Mouse (Mus musculus) spleen, embryonic (tissue): ENCODE data around the gene Echdc3.

Experiments used
- CTCF ChIA-PET: fragments of 350-600 bp; sonication (Branson Sonifier 250); formaldehyde crosslinking; loops from one replicate; lab custom pipeline; 2022; lab: Charles Lee

Gene Echdc3

DNA sequence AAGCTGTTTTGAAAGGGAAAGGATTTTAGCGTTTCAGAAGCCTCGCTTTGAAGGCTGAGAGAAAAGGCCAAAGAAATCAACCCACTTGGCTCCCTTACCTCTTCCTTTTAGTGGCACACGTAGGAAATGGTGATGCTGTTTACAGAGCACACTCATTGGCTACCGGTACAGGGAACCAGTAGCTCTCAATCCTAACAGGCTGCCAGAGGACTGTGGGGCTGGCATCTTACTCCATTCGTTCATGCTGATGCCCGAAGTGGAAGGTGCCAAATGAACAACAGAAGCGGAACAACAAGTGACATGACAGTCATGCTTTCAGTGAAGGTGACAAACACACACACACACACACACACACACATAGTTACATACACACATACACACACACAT is 14.2 kb upstream of the Echdc3 start:
- CTCF ChIA-PET, result no interaction called here

DNA sequence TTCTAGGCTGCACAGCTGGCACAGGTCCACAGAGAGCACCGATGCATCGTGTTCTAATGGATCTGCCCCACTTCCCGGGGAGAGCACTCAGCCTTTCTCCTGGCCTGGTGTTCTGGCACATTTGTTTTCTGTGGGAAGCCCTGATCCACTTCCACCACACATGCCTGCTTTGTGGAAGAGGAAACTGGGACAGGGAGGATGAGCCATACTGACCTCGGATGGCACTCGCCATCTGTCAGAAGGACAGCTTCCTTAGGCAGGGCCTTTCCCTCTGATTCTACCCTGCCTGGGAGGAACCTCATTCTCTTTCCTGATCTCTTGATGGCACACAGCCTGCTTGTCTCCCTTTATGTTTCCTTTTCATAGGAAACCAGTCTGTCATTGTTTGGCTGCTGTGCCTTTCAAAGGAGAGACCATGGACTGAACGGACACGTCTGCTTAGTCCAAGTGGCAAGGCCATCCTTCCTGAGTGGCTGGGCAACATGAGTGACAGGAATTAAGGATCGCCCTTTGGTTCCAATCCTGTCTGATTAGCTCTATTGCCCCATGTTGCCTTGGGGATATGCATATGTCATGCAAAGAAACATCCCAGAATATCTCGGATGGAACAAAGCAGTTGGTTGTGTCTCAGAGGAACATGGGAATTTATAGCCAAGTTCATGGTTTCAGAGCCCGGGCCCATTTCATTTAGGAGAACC is 13.7 kb upstream of the Echdc3 start:
- CTCF ChIA-PET, result no interaction called here

DNA sequence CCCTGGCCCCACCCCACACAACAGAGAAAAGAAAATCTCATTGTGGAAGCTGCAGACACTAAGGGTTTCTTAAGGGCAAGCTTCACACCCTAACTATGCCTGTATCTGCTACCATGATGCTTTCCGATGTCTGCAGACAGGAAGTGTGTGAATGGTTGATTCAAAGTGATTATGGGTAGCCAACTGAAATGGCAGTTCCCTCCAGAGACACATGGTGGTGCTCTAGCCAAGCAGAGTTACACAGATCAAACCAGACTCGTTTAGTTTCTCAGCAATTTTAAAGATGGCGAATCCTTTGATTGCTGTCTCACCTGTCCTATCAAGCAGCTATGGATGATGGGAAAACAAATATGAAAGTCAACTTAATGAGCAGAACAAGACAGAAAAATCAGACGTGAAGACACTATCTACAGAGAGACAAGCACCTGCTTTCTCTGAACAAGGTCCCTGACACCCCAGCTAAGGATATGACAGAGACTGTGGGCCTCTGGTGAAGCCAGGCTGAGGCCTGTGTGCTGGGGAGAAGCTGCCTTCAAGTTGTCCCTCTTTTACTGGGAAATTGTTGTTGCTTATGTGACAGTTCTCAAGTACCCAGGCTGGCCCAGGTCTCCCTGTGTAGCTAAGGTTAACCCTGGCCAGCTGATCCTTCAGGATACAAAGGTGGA is 7.4 kb upstream of the Echdc3 start:
- CTCF ChIA-PET, result interaction anchor here (0.6 to 1.2 kb wide), 5 partner anchors 36 to 249 kb away, joined by 3 read pairs; no protein-coding TSS in a partner anchor

DNA sequence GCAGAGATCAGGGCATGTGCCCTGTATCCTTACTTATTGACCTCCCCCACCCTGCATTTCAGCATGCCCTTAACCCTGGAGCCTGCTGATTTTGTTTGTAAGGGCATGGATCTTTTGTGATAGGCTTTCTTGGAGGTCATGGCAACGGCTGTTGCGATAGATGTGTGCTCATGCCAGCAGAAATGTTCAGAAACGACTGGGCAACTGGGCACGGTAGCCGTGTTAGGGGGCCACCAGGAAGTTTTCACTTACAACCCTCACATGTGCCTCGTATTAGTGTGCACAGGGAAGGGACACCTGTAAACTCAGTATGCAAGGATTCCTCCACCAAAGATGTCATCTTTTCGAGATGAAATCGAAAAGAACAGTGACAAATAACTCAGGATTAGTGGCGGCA is 508 bp downstream of the Echdc3 start:
- CTCF ChIA-PET, result no interaction called here

DNA sequence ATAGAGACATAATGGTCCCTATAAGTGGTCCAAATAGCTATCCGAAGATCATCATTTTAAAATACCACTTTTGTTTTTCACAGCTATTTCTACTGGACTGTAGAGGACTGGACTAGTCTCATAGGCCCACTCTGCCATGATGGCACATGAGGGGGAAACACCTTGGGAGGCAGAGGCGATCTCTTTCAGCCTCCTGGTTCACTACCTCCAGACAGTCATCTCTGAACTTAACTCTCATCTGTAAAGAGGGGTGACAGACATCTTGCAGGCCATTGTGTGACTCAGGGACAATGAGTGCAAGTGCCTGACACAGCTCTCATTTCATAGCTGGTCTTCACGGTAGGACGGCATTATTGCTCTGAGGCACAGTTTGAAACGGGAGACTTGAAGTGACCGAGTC is 2.0 kb downstream of the Echdc3 start:
- CTCF ChIA-PET, result interaction anchor here (0.5 to 1.4 kb wide), 2 partner anchors 50 to 195 kb away, joined by 3 to 6 read pairs; no protein-coding TSS in a partner anchor

DNA sequence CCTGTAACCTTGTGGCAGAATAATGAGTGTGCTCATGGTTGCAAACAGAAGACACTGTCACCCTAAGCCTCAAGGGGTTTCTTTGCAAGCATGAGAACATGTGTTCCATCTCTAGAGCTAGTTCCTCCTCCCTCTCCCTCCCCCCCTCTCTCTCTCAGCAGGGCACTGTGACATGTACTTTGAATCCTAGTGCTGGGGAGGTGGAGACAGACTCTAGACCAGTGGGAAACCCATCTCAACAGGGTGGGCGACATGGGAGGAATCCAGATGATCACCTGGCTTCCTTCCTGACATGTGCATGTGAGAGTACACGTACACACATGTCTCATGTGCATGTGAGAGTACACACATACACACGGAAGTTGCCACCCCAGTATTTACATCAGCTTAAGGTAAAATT is 3.1 kb downstream of the Echdc3 start:
- CTCF ChIA-PET, result no interaction called here

DNA sequence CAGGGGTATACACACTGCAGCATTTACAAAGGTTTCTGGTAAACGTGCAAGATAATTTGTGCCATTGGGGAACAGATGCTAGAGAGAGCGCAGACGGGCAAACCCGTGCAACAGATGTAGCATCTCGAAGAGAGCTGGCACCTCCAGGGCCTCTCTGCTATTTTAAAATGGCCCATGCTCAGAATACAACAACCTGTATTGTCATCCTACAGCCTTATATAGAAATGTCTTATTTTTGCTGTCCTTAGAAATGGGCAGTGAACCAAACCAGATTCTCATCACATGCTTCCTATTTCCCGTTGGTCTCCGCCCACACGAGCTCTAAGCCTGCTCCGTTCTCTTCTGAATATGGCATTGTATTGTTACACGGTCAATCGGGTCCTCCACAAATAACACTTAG is 3.7 kb downstream of the Echdc3 start:
- CTCF ChIA-PET, result interaction anchor here (0.7 kb wide), 1 partner anchor 289 kb away, joined by 7 read pairs; no protein-coding TSS in a partner anchor

DNA sequence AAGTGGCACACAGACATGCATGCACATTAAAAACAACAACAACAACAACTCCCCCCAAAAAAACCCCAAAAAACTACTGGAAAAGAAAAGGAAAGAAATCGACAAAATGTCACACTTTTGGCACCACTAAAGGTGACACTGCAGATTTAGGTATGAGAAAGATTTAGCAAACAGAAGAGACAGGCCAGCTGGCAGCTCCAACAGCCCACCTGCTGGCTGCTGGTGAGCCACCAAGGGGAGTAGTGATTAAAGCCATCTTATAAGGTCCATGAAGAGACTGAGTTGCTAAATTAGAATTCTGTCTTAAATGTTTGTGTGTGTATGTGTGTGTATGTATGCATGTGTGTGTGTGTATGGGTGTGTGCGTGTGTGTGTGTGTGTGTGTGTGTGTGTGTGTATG is 5.1 kb downstream of the Echdc3 start:
- CTCF ChIA-PET, result no interaction called here

DNA sequence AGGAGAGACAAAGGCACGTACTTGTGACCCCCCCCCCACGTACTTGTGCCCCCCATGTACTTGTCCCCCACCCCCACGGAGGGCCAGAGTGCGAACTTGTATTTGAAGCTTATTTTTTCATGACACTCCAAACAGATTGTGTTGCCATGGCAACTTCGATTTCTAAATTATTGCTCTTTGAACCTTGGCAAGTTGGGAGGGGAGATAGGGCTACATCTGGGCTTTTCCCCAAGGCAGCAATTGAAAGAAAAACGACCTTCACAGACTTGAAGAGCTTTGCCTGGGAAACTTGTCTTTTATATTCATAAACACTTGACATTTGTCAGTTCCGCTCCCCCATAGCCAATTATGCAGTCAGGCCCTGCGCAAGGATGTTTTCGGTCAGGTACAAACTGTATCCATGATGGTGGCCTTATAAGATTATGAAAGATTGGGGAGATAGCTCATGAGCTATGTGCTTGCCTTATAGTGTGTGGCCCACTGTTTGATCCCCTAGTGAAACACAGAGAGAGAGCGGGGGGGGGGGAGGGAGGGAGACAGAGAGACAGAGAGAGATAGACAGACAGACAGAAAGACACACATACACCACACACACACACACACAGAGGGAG is 16.4 kb downstream of the Echdc3 start:
- CTCF ChIA-PET, result no interaction called here

DNA sequence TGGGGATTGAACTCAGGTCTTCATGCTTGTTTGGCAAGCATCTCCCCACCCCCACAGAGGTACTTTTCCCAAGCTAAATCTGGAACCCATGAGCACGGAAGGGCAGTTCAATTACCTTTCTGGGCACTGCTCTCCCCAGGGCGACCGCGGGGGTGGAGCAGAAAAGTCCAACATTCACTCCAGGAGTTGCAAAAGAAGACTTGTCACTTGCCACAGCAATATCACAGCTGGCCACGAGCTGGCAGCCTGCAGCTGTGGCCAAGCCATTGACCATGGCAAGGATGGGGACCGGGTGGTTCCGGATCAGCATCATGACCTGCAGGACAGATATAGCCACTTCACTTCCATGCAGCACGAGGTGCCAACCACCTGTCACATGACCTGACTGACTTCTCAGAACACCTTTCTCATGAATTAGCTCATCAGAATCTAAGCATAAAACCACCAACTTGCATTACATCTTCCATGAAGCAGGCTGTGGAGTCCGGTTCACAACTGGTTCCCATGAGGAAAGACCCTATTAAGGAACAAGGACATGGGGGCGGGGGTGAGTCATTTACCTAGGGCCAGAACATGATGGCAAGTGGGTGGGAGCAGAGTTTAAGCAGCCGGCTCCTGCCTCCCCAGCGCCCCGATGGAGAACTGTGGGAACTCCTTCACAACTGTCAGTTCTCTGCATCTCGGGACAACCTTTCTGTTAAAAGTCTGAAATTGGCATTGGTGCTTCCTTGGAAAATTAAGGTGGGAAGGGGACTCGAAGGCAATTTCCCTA is 17.2 kb downstream of the Echdc3 start:
- CTCF ChIA-PET, result no interaction called here

DNA sequence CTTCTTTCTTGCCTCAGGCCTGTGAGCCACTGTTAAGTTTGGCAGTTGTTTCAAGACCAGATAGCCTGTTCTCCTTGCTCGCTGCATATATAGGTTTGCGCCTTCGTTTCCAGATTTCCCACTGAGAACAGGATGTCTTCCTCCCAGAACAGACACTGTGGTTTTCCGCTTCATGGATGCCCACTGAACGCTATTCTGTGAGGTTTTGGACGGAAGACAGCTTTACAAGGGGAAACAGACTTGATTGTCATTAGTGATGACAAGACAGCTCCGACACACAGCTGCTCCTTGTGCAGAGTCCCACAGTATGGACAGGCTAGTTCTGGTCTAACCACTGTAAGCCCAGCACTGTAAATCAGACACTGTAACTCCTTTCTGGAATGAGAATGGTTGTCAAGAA is 18.3 kb downstream of the Echdc3 start:
- CTCF ChIA-PET, result no interaction called here

DNA sequence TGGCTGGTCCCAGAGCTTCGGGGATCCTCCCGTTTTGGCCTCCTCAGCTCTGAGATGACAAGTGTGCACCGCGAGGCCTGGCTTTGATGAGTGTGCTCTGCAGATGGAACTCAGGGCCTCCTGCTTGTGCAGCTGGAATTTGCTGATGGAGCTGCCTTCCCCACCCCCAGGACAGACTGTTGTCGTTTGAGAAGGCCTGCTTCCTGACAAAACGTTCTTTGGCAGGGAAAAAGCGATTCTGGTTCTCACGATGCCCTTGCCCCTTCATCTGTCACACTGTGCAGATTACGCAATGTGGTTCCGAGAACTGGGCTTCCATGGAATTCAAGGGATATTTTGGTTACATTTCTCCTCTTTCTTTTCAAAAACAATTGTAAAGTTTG is 19.3 kb downstream of the Echdc3 start:
- CTCF ChIA-PET, result interaction anchor here (0.6 kb wide), 1 partner anchor 338 kb away, joined by 3 read pairs; no protein-coding TSS in a partner anchor

DNA sequence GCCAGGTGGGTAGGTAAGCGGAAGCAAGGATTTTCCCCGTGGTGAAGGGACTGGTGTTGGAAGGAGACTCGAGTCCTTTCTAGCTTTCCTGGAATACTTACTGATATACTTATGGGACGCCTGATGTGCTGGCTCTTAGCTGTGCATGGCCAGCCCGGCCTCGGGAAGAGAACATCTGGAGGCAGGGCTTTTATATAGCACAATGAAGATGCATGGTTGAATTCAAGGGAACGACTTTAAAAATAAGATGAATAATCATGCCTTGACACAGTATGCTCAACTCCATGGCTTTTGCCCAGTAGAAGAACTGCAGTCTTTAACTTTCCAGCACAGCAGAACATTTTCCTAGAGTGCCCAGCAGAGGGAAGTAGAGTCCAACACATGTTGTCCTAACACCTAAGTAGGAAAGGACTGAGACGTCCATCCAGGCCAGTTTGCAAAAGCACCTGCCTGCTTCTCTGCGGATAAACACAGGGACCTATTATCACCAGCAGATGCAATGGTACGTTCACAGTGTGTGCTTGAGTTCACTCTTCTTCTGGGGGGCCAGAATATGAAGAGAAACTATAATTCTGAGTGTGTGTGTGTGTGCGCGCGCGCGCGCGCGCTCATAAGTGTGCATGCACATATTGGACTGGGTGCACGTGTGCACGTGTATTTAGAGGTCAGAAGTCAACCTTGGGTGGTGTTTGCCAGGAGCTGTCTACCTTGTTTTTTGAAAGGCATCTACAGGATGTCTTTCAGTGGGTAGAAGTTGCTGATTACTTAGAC is 19.8 kb downstream of the Echdc3 start:
- CTCF ChIA-PET, result interaction anchor here (0.6 kb wide), 2 partner anchors 93 to 339 kb away, joined by 3 to 4 read pairs; no protein-coding TSS in a partner anchor

DNA sequence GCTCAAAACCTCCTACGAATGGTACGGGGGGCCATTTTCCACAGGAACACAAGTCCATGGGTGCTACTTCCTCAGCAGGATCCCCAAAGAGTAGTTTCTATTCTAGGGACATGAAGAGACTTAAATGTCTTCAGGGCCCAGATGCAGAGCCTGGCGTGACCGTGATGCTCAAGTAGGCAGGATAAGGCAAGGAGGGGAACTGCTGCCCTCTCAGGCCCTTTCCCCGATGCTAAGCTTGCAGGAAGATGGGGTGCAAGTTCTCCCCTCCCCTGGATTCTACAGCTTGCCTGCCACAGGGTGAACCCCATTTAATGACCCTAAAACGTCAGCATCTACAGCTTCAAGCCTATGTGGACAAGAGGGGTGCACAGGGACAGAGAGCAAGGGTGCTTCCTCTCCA is 22.8 kb downstream of the Echdc3 start:
- CTCF ChIA-PET, result interaction anchor here (0.6 kb wide), 1 partner anchor 282 kb away, joined by 3 read pairs; no protein-coding TSS in a partner anchor

DNA sequence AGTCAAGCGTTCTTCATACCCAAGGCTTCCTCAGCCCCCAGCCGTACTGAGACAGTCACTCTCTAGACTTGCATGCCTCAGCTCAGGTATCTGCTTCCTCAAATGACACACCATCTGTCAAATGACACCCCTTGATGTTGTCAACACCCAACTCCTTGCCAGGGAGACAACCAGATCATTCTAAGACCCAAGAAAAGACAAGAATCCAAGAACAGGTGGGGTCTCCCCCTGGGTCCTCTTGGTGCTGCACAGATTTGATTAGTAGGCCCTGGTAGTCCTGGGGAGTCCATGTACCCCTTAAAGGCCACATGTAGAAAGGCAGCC is 23.2 kb downstream of the Echdc3 start:
- CTCF ChIA-PET, result interaction anchor here (0.5 kb wide), 1 partner anchor 16 kb away, joined by 3 read pairs; no protein-coding TSS in a partner anchor

DNA sequence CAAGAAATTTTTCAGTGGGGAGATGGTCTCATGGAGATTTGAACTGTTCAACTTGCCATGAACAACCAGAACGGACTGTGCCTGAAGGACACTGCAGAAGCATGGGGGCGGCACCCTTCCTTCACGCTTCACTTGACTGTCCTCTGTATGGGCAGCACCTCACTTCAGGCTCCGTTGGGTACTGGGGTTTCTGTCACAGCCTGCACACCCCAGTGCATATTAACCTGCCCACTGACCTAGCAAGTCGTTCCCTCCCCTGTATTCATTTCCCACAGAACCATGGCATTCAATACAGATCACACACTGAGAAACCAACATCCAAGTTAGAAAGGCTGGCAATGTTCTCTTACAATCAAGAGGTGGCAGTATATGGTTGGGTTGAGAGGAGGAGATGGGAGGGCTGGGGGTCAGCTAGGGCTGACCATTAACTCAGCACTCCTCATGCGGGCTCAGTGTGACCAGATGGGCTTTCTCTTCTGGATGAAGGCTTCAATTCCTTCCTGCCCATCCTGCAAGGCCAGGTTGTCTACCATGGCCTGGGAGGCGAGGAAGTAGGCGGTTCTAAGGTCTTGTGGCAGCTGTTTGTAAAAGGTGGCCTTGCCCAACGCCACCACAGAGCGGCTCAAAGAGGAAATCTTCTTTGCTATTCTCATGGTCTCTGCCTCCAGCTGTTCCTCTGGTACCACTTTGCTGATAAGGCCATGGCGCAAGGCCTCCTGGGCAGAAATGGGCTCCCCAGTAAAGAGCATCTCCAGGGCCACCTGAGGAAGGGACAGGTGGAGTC is 23.8 kb downstream of the Echdc3 start:
- CTCF ChIA-PET, result interaction anchor here (0.5 kb wide), 1 partner anchor 17 kb away, joined by 3 read pairs; no protein-coding TSS in a partner anchor

DNA sequence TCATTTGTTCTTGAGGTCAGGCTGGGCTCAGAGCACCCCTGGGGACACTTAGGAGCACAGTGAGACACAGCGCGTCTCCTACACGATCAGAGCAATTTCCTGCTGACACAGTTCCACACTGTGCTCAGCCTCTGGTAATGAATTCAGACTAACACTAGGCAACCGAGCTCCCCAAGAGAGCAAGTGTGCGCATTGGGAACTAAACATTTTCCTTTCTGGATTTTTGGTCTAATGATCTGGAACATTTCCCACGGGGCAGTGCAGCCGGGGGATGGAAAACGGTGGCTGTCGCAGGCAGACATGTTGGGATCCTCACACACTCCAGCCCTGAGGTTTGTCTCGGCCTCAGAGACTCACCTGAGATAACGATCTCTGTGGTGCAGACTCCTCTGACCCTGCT is 25.4 kb downstream of the Echdc3 start:
- CTCF ChIA-PET, result no interaction called here

DNA sequence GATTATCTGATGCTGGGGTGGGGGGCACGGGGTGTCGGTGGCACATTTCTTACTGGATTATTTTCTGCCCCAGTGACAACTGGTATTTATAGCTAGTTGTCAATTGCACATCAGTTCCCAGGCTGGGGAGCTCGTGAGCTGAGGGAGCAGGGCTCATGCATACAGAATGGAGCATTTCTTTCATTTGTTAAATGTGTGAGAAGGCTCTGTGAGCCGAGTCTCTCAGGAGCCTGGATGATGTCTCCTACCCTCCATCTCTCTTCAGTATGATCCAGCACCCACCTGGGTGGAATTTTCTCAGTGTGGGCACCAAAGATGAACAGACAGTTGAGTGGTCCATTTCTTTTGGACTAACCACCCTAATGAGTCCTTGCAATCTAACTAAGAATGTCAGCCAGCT is 25.9 kb downstream of the Echdc3 start:
- CTCF ChIA-PET, result no interaction called here

DNA sequence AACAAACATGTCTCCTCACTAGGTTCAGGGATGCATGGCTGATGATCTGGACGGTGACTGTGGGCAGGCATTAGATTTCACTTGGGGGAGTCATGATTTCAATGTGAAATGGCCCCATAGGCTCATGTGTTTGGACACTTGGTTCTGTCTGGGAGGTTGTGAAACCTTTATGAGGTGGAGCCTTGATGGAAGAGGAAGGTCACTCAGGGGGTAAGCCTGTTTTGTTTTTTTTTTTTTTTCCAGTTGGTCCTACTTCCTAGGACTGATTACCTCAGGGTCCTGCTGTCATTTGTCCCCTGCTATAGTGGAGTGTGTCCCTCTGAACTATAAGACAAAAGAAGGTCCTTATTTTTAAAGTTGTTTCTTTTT is 33.1 kb downstream of the Echdc3 start:
- CTCF ChIA-PET, result no interaction called here
